Mouse (Mus musculus): ENCODE data around the gene 1700037H04Rik. TPM values are rescaled to one million over a fixed set of nuclear protein-coding genes. Genes with fewer than 3 reads are reported as not detected.

The 1700037H04Rik gene
- total RNA-seq, 2 experiments from 2014 or later: 82.0 to 96.4 TPM

DNA sequence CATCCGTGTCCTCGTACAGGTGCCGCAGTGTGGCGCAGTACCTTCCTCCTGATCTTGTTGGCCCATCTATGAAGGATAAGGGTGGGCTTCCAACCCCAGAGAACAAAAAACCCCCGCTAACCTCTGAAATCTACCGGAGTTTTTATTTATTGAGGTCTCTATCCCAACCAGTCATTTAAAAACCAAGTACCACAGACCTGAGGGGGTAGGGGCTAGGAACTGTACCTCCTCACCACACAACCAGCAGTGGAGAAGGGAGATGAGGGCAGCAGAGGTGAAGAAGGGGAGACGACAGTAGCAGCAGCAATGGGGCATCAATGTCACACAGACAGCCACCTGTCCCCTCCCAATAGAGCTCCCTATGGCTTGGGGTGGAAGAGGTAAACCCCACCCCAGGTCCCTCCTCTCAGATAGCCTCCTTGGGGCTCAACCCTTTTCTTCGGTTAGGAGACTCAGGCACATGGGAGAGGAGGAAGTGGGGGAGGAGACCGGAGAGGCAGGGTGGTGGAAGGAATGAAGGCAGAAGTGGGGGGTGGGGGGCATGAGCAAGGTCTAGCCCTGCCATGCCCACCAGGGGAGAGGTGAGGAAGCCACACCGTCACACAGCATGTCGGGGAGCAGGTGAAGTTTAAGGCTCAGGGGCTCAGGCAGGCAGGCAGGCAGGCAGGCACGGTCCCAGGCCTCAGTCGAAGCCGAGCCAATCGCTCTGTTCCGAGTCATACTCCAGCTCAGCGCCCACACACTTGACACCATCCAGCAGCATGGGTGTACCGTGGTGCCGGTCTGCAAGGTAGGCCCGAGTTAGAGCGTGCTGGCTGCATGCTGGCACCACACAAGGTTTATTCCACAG, 13.5 kb downstream of the 1700037H04Rik start:
- DNase-seq: peak; percentile 58

DNA sequence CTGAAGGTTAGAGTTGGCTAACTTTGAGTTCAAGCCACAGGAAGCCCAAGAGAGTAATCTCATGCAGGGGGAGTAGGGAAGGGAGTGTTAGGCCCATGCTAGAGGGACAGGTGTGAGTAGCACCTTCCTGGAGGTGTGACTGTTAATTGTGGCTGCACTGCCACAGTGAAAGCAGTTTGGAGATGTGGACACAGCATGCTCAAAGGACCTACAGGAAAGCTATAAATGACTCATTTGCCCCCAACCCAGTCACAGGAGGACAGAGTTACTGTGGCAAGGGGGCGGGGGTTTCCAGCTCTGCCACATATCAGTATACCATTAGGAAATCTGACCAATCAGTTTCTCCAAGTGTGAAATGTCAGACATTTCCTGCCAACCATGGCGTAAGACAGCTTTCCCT, 14.3 kb downstream of the 1700037H04Rik start:
- no peak for DNase-seq

DNA sequence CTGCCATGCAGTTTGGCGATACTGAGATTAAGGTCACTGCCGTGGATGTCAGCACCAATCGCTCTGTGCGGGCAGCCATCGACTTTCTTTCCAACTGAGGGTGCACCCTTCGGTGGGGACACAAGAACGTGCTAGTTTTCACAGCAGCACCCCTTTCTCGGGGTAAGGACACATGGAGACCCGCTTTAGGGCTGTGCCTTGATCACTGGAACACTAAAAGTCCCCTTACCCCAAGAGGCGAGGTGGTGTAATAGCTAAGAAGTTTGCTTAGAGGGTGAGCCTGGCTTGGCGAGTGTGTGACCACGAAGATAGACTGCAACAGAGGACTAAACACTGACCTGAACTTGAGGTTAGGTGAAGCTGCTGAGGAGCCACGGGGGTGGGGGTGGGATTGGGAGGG, 14.8 kb downstream of the 1700037H04Rik start:
- DNase-seq: no peak

DNA sequence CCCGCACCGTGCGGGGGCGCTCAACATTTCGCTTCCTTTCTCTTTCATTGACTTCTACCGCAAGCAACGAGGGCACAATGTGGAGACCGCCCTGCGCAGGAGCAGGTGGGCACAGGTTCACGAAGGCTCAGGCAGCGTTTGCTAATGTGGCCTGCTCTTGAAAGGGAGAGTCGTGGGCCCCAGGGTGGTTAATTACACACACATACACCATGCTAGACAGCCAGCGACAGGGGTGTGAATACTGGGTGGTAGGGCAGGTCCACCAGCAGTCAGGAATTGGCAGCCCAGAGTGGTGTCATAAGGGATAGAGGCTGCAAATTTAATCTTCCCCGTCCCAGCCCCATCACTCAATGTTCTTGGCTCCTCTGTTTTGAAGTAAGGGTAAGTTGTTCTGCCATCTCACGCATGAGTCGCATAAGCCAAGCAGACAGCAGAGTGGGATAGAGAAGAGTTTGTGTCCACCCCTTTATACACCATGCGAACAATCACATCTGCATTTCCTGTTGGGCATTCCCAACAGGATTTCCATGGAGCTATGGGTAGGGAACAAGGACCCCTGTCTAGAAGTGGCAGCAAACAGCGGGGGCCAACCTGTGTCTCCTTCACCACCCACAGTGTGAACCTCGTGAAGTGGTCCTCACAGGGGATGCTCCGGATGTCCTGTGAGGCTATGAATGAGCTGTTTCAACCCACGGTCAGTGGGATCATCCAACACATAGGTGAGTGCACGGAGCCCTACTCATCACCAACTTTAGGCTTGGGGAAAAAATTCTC, 16.7 kb downstream of the 1700037H04Rik start:
- no peak for DNase-seq

- peak; percentile 90 for DNase-seq
These were observed 17.3 kb downstream of the 1700037H04Rik start for GRCm38 (mm10) chr2:131142592-131142991.

- no peak for DNase-seq
These were observed 18.4 kb downstream of the 1700037H04Rik start for GRCm38 (mm10) chr2:131141336-131141986.

- DNase-seq: no peak
These were observed 19.4 kb downstream of the 1700037H04Rik start for GRCm38 (mm10) chr2:131140533-131140905.

DNA sequence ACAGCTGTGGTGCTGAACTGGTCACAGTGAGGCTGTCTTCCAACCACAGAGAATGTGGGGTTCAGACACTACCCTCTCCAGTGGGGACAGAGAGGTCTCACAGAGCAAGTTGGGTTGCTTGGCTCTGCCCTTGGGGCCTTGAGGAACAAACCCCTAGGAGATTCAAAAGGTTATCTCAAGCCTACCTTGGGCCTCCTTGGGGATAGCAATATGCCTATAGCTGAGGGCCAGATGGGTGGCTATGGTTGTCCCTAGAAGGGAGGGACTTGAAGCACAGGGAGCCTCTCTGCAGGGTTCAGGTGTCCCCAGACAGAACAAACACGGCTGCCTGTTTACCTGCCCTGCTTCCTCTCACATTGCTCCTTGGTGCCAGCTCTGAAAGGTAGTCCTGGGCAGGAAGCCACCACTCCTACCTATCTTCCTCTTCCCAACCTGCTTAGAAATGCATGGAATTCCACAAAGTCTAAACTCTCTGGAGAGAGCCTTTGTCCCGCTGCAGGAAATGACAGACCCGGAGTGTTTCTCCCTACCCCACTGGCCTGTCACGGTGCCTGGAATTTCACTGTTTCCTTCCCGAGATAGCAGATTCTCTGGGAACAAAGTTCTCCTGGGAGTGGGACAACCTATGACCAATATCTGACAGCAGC, 19.9 kb downstream of the 1700037H04Rik start:
- peak; percentile 27 for DNase-seq

DNA sequence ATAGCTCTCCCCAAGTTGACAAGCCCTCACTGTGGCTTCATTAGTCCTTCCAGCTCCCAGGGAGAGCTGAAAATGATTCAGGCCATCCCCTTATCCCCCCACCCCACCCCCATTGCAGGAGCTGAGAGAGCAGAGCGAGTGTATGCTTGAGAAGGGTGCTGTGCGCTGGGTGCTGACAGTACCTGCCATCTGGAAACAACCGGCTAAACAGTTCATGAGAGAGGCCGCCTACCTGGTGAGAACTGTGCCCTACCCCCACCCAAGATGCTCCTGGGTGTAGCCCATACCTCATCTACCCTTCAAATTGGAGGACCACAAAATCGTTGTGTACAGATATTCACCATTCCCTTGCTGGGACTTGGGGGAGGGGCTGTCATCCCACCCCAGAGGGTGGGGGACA, 20.6 kb downstream of the 1700037H04Rik start:
- DNase-seq: peak; percentile 0

DNA sequence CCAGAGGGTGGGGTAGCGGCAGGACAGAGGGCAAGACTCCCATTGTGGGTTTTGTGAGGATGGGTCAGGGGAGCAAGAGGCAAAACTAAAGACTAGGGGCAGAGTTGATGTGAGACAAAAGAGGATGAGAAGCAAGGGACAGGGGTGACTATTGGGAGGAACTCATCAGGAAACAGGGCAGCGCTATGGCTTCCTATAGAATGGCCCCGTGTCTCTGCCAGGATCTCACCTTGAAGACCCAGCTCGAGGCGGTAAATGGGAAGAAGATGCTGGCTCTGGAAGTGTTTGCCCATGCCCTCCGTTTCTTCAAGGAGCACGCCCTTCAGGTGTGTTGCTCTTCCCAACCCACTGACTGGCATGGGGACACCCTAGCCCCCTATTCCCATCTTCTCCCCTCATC, 21.1 kb downstream of the 1700037H04Rik start:
- no peak for DNase-seq

GRCm38 (mm10) chr2:131138296-131138695, 21.6 kb downstream of the 1700037H04Rik start:
- DNase-seq: no peak

- no peak for DNase-seq
These were observed 24.3 kb downstream of the 1700037H04Rik start for GRCm38 (mm10) chr2:131135521-131136139.

GRCm38 (mm10) chr2:131134826-131135400, 25.0 kb downstream of the 1700037H04Rik start:
- peak; percentile 3 for DNase-seq

- peak; percentile 34 for DNase-seq
These were observed 25.5 kb downstream of the 1700037H04Rik start for GRCm38 (mm10) chr2:131134381-131134780.

DNA sequence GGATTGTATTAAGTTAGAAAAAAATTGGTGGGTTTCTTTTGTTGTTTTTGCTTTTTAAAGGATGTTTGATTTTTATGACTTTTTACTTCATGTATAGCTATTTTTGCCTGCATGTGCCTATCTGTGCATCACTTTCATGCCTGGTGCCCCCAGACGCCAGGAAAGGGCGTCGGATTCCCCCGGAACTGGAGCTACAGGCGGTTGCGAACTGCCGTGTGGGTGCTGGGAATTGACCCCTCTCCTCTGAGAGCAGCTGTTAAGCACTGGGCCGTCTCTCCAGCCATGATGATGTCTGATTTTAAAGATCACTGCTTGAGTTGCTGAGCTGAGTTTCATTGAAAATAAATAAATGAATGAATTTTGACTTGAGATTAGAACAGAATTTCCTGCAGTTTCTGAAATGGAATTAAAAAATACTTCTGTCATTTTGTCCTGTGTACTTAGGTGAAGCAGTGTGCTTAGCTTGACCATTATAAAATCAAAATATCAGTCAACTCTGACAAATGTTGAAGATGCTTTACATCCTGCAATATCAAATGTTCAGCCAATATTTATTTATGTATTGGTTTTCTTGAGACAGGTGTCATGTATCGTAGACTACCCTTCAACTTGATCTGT, 26.8 kb downstream of the 1700037H04Rik start, which contains the start of gene Gm11037:
Gene Gm11037, plus strand, starts transcription at position 568 of the 618 bp plus-strand sequence.
- no peak for DNase-seq

- DNase-seq: no peak
These were observed 27.6 kb downstream of the 1700037H04Rik start for GRCm38 (mm10) chr2:131132111-131132888.

- no peak for DNase-seq
These were observed 29.0 kb downstream of the 1700037H04Rik start for GRCm38 (mm10) chr2:131130849-131131248.

DNA sequence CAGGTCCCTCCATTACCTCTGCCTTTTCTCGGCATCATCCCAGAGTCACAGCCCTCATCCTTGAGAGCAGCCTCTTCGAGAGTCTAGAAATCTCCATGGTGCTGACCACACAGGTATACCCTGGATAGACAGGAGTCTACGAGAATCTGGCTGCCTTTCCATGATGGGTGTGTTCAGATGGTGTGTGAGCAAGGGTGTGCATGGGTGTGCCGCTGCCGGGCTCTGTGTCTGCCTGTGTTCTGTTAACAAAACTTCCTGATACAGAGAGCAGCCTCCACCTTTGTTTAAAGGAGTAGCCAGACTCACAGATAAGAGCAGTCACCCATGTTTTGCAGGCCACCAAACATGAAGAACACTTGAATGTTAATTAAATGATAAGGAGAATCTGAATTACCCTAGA, 30.0 kb downstream of the 1700037H04Rik start:
- DNase-seq: no peak

DNA sequence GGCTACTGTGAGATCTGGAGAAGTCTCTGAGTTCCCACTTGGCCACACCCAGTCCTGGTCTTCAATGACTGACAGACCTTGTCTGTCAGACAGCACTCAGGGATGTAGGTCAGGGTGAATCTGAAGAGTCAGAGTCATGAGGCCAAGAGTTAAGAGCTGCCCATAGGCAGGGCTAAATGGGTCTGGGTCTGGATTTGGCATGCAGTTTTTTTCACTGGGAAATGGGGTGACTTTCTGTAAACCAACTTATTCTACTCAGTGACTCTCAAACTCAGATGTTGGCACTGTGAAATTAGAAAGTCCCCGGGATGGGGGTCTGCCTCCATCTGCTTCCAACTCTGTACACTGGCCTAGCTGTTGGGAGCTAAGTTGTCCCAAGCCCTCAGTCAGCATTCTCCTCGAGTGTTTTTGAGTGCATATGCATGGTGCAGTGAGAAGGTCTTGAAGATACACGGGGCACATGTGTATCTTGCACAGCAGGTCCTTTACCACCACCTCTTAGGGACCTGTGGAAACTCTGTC, 31.2 kb downstream of the 1700037H04Rik start:
- no peak for DNase-seq

- DNase-seq: no peak
These were observed 31.7 kb downstream of the 1700037H04Rik start for GRCm38 (mm10) chr2:131128211-131128610.
